Mouse (Mus musculus): Measurements from ENCODE around the gene Got1. TPM values are rescaled to one million over a fixed set of nuclear protein-coding genes. Genes with fewer than 3 reads are reported as not detected.

The Got1 gene
- 7.6 and 9.5 TPM in 2 replicates for polyA plus RNA-seq (2012)

- TF ChIP-seq GATA1 (IDR thresholded peaks at IDR 0.05; ENCODE audit: low read length), result peak; percentile 29
These were observed at the start of gene Got1 for GRCm38 (mm10) chr19:43524187-43525103. Gene Got1, minus strand, starts transcription at chr19:43524605.

GRCm38 (mm10) chr19:43570831-43571790 is 46.7 kb upstream of the Got1 start:
- no peak for TF ChIP-seq GATA1 (IDR thresholded peaks at IDR 0.05; ENCODE audit: low read length)

- TF ChIP-seq GATA1 (IDR thresholded peaks at IDR 0.05; ENCODE audit: low read length), result no peak
These were observed 44.7 kb upstream of the Got1 start for GRCm38 (mm10) chr19:43569133-43569532.

DNA sequence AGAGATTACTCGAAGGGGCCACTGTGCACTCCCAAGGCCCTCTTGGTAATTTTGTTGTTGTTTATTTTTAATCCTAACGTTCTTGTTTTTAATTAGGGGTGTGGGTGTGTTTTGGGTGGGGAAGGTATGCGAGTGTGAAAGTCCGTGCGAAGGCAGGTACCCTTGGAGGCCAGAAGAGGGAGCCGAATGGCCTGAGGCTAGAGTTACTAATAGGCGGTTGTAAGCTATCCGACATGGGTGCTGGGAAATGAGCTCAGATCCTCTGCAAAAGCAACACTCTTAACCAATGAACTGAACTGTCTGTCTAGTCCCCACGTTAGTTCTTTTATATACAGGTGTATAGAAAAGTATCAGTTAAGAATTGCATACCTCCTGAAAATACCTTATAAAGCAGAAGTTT is 43.9 kb upstream of the Got1 start:
- TF ChIP-seq GATA1 (IDR thresholded peaks at IDR 0.05; ENCODE audit: low read length), result no peak

DNA sequence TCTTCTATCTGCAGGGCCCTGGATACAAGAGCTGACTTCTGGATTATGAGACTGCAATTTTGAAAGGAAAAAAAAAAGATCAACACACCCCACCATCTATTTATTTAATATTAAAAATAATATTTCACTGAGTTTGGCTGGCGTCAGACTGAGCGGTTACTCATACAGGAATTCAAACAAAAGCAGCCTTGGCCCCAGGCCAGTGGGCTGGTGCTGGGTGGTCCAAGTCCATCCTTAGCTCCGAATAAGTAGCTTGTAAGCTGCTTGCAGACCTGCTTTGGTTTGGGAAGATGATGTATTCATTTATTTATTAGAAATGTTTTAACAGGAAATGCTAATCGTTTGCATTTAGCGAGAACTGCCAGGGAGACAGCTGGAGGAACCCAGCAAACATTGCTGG is 38.8 kb upstream of the Got1 start:
- no peak for TF ChIP-seq GATA1 (IDR thresholded peaks at IDR 0.05; ENCODE audit: low read length)

DNA sequence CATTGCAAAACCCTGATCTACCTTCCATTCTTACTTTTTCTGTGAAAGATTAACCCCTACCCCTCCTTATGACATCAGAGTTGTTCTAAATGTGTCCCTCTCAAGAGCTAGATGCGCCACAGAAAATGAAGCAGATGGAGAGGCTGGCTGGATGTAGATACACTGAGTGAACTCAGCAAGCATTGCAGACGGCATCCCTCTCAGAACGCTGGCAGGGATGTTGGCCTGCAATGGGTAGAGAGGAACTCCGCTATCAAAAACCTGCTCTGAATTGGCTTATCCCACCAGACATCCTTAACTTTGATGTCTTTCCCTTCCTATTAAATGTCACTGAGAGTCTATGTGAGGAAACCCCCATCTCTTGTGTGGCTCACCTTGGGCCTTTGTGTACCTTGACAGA is 37.4 kb upstream of the Got1 start:
- no peak for TF ChIP-seq GATA1 (IDR thresholded peaks at IDR 0.05; ENCODE audit: low read length)

DNA sequence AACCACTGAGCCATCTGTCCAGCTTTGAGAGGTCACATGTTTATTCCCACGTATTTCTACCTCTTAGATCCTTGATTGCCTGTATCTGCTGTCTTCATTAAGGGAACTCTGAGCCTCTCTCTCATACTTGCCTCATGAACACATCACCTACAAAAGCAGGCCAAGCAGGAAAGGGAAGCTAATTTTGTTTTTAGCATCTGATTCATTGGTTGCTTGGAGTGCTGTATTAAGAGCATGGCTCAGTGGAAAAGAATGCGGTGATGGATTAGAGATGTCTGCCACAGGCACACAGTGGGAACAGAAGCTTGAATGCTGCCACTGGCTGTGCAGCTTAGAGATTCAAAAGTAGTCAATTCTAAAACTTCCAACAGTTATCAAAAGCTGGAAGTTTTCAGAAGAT is 35.8 kb upstream of the Got1 start:
- no peak for TF ChIP-seq GATA1 (IDR thresholded peaks at IDR 0.05; ENCODE audit: low read length)

GRCm38 (mm10) chr19:43551493-43551890 is 27.1 kb upstream of the Got1 start:
- no peak for TF ChIP-seq GATA1 (IDR thresholded peaks at IDR 0.05; ENCODE audit: low read length)

- no peak for TF ChIP-seq GATA1 (IDR thresholded peaks at IDR 0.05; ENCODE audit: low read length)
These were observed 26.5 kb upstream of the Got1 start for GRCm38 (mm10) chr19:43550706-43551492.

DNA sequence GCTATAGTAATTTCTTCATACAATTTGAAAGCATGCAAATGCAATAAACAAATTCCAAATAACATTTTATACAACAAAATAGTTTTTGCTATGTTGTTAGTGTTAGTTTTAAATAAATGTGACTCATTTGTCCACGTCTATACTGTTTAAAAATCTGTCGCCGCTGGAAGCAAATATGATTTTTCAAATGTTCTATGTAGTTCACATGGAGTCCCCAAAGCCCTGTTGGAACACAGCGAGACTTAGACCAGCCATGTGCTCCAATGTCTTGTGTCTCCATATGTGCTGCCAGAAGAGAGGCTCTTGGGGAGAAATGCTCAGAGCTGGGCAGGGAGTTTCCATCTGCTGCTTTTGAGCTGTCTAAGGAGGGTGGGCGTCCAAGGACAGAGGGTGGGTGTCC is 23.7 kb upstream of the Got1 start:
- TF ChIP-seq GATA1 (IDR thresholded peaks at IDR 0.05; ENCODE audit: low read length), result no peak

- TF ChIP-seq GATA1 (IDR thresholded peaks at IDR 0.05; ENCODE audit: low read length), result no peak
These were observed 22.1 kb upstream of the Got1 start for GRCm38 (mm10) chr19:43546337-43547117.

- TF ChIP-seq GATA1 (IDR thresholded peaks at IDR 0.05; ENCODE audit: low read length), result no peak
These were observed 11.0 kb upstream of the Got1 start for GRCm38 (mm10) chr19:43535372-43535771.

GRCm38 (mm10) chr19:43530921-43531320 is 6.5 kb upstream of the Got1 start:
- TF ChIP-seq GATA1 (IDR thresholded peaks at IDR 0.05; ENCODE audit: low read length), result no peak

GRCm38 (mm10) chr19:43530197-43530770 is 5.9 kb upstream of the Got1 start:
- TF ChIP-seq GATA1 (IDR thresholded peaks at IDR 0.05; ENCODE audit: low read length), result no peak
